Mouse (Mus musculus) embryonic facial prominence, embryonic 15.5 days (tissue): ENCODE results near the gene Amdhd2. TPM values are rescaled to one million over a fixed set of nuclear protein-coding genes. Genes with fewer than 3 reads are reported as not detected.

Experiments
- ATAC-seq: fragments of 200-750 bp; cut with Nextera tagmentation; 2 replicates; pipeline ENCODE4 v1.8.0; 2017; ENCODE audit warnings: low read depth, moderate TSS enrichment; ENCODE audit not compliant: insufficient number of reproducible peaks, low FRiP score, low TSS enrichment
- H3K27ac ChIP-seq: fragments of 300-500 bp; sonication (generic); replicated peaks from 2 replicates; pipeline ENCODE4 v1.5.1; 2015; ENCODE audit warnings: mild to moderate bottlenecking, inconsistent platforms
- H3K27me3 ChIP-seq: fragments of 300-500 bp; sonication (generic); 2 replicates; pipeline ENCODE4 v1.6.1; 2015; ENCODE audit warnings: inconsistent platforms
- H3K36me3 ChIP-seq: fragments of 300-500 bp; sonication (generic); 2 replicates; pipeline ENCODE4 v1.6.1; 2015; ENCODE audit warnings: mild to moderate bottlenecking, inconsistent platforms
- H3K4me1 ChIP-seq: fragments of 300-500 bp; sonication (generic); 2 replicates; pipeline ENCODE4 v1.6.1; 2015; ENCODE audit warnings: inconsistent platforms
- H3K4me2 ChIP-seq: fragments of 300-500 bp; sonication (generic); replicated peaks from 2 replicates; pipeline ENCODE4 v1.6.1; 2015; ENCODE audit warnings: mild to moderate bottlenecking, inconsistent platforms
- H3K4me3 ChIP-seq: fragments of 300-500 bp; sonication (generic); replicated peaks from 2 replicates; pipeline ENCODE4 v1.5.1; 2015; ENCODE audit warnings: mild to moderate bottlenecking, inconsistent platforms
- H3K9ac ChIP-seq: fragments of 300-500 bp; sonication (generic); 2 replicates; pipeline ENCODE4 v1.6.1; 2015; ENCODE audit warnings: inconsistent platforms
- H3K9me3 ChIP-seq: fragments of 300-500 bp; sonication (generic); replicated peaks from 2 replicates; pipeline ENCODE4 v1.6.1; 2016; ENCODE audit warnings: inconsistent platforms
- WGBS: fragments of 180-500 bp; shearing (Covaris S2); methylation state at CpG from one replicate; pipeline ENCODE4 v1.1.7; 2015; 5-methylcytosine and 5-hydroxymethylcytosine counted together
- polyA plus RNA-seq: library from polyadenylated mRNA; unstranded; fragments of >200 nt; fragmentation: Nextera tagmentation; extraction: Ambion mirVana; gene quantifications from 2 replicates; pipeline ENCODE4 v1.2.1, GENCODE M21; 2015

Amdhd2 gene
- polyA plus RNA-seq, 1 experiment from 2014 or later, result 37.5 TPM

DNA sequence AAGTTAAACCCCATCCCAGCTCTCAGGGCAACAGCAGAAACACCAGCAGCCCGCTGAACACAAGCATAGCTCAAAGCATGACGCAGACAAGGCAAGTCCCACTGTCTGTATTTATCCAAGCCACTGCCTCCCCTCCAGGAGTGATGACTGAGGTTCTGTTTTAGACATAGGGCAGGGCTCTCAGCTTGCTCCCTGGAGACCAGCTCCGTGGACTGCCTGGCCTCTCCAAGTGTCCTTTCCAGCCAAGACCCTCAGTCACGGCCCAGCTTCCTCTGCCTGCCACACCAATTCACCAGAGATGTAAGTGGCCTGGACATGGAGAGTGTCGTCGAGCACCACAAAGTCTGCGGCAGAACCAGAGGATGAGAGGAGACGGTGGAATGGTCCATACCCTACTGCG lies 7.8 kb downstream of the Amdhd2 start:
- no peak for ATAC-seq
- no peak overlapping the region for H3K4me2 ChIP-seq
- H3K27ac ChIP-seq, result no peak overlapping the region
- WGBS, result 92% methylated on average over 9 of the region's 9 CpGs
- peaks cover 13% of the 10 kb centered on the region for H3K36me3 ChIP-seq
- H3K4me1 ChIP-seq, result peaks cover 13% of the 10 kb centered on the region
- no peak overlapping the region for H3K9ac ChIP-seq
- H3K4me3 ChIP-seq, result no peak overlapping the region
- H3K9me3 ChIP-seq, result no peaks in the 10 kb centered on the region
- no peaks in the 10 kb centered on the region for H3K27me3 ChIP-seq

DNA sequence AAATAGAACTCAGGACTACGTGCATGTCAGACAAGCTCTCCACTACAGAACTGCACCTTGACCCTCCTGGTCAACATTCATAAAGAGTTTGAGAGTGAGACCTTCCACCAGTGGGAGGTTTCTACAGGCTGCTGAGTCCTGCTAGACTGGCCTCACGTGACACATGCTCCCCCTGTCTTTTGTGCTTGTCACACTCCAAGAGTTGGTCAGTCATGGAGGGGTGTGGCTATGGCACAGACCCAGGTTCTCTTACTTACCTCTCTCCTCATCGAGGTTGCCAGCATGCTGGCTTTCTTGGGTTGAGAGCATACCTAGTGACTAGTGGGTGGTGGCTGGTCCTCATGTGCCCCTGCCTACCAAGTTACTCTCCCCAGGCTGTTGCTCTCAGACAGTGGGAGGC lies 9.1 kb downstream of the Amdhd2 start:
- Histone ChIP-seq H3K4me1 (peaks cover 13% of the 10 kb centered on the region), H3K9ac (no peak overlapping the region), H3K4me3 (no peak overlapping the region), H3K9me3 (no peaks in the 10 kb centered on the region), H3K27me3 (no peaks in the 10 kb centered on the region), H3K36me3 (peaks cover 13% of the 10 kb centered on the region), H3K27ac (no peak overlapping the region), H3K4me2 (no peak overlapping the region)
- ATAC-seq, result no peak
- 63% methylated on average over 3 of the region's 3 CpGs for WGBS

DNA sequence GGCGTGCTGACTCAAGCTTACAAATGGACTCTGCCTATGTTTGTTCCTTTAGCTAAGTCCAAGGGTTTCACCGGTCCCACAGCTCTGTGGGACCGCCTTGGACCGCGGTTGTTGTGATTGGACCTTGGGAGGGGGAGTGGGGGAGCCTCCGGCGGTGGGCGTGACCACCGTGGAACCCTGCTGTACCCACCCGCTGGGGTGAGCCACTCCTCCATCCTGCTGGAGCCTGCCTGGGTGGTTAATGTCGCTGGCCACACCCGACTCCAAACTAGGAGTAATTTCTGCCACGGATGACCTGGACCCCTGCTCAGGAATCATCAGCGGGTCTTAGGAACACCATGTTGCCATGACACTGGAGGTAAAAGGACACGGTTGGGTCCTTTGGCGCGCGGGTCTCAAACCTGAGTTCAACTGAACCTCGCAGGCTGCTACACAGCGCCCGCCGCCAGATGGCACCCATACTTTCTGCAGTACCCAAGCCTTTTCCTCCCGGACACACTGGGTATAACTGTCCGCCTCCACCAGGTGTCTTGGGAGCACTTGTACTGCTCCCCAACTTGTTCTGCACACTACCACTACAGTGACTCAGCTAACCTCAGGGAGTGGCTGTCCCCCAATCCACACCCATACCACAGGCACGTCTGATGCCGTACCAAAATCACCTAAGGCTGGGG lies 11.5 kb downstream of the Amdhd2 start:
- peak overlapping the region; percentile 65 for H3K27ac ChIP-seq
- peaks cover 1% of the 10 kb centered on the region for H3K36me3 ChIP-seq
- peaks cover 13% of the 10 kb centered on the region for H3K4me1 ChIP-seq
- H3K4me2 ChIP-seq, result peak overlapping the region; percentile 80
- H3K27me3 ChIP-seq, result no peaks in the 10 kb centered on the region
- ATAC-seq, result peak; percentile 86
- under 1% methylated on average over 26 of the region's 26 CpGs for WGBS
- 0 out of 2 replicates have a peak overlapping the region, but pooled peaks have one; percentile 31 for H3K9ac ChIP-seq
- no peaks in the 10 kb centered on the region for H3K9me3 ChIP-seq
- peak overlapping the region; percentile 47 for H3K4me3 ChIP-seq

DNA sequence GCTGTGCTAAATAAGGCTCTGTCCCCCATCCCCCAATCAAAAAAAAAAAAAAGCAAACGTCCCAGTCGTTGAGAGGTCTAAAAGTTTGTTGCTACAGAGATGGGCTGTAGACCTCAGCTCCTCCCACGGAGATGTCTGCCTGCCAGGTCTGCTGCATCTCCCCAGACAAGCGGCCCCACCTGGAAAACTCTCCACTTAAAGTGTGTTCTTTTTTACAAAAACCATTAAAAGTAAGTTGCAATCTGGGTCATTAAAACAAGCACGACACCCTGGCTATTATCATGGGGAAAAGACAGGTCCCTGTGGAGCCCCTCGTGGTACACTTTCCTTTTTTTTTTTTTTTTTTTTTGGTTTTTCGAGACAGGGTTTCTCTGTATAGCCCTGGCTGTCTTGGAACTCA lies 12.2 kb downstream of the Amdhd2 start:
- Histone ChIP-seq H3K36me3 (no peaks in the 10 kb centered on the region), H3K27ac (peak overlapping the region; percentile 65), H3K27me3 (no peaks in the 10 kb centered on the region), H3K4me2 (peak overlapping the region; percentile 80), H3K4me3 (peak overlapping the region; percentile 47), H3K4me1 (peaks cover 13% of the 10 kb centered on the region), H3K9ac (0 out of 2 replicates have a peak overlapping the region, but pooled peaks have one; percentile 31), H3K9me3 (no peaks in the 10 kb centered on the region)
- ATAC-seq, result no peak
- WGBS, result 8% methylated on average over 7 of the region's 7 CpGs

DNA sequence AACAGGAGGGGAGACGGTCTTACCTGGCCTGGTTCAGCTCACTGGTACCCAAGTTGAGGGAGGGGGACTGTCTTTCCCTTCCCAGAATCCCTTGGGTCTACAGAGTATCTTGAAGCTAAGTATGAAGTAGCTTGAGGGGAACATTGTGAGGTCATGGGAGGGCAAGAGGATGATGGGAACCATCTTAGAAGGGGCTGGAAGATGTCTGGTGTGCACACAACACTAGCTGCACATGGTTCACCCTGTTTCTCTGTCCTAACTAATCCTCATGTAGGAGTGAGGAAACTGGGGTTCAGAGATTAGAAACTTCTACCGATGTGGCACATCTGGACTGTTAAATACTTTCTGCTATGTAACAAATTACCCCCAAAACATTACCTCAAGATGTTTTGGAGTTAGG lies 12.7 kb downstream of the Amdhd2 start, which contains the start of gene Pdpk1:
Pdpk1 (minus strand) TSS at position 101 of the 400 bp plus-strand sequence.
- H3K4me1 ChIP-seq, result peaks cover 13% of the 10 kb centered on the region
- no peak for ATAC-seq
- H3K4me2 ChIP-seq, result peak within 1 kb of the TSS; percentile 80
- 68% methylated on average over 2 of the region's 2 CpGs for WGBS
- peak within 1 kb of the TSS; percentile 47 for H3K4me3 ChIP-seq
- no peaks in the 10 kb centered on the region for H3K9me3 ChIP-seq
- H3K27ac ChIP-seq, result peak within 1 kb of the TSS; percentile 65
- H3K27me3 ChIP-seq, result no peaks in the 10 kb centered on the region
- 0 out of 2 replicates have a peak within 1 kb of the TSS, but pooled peaks have one; percentile 31 for H3K9ac ChIP-seq
- H3K36me3 ChIP-seq, result no peaks in the 10 kb centered on the region

DNA sequence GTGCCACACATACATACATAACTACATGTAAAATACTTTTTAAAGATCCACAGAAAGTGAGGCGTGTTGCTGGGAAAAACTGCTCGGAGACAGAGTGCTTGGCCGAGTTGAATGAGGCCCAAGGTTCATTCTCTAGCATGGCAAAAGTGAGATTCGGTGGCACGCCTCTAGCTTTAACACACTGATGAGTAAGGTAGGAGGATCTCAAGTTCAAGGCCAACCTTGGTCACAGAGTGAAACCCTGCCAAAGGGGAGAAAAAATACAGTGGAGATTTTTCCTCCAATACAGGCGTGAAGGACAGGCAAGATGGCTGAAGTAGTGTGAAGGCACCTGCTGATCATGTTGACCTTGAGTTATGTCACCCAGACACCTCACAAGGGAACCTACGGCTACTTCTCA lies 14.1 kb downstream of the Amdhd2 start:
- Histone ChIP-seq H3K27me3 (no peaks in the 10 kb centered on the region), H3K4me3 (no peak overlapping the region), H3K27ac (no peak overlapping the region), H3K36me3 (no peaks in the 10 kb centered on the region), H3K4me1 (peaks cover 13% of the 10 kb centered on the region), H3K4me2 (no peak overlapping the region), H3K9ac (no peak overlapping the region), H3K9me3 (no peaks in the 10 kb centered on the region)
- no peak for ATAC-seq
- 88% methylated on average over 7 of the region's 7 CpGs for WGBS

DNA sequence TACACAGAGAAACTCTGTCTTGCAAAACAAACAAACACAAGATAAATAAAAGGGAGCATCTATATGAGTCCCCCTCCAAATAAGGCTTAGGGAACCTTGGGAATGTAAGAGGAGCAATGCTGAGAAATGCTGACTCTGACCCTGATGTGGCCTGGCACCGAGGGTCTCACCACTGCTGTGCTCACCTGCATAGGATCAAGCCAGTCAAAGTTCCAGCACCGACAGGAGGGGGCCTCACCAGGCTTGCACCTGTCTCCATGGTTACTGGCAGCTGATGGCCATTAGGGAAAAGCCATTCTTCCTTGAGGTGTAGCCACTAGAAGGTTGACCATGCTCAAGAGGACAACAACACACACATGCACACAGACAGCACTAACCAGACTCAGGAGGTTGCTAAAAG lies 20.7 kb downstream of the Amdhd2 start:
- H3K4me3 ChIP-seq, result no peak overlapping the region
- no peak for ATAC-seq

DNA sequence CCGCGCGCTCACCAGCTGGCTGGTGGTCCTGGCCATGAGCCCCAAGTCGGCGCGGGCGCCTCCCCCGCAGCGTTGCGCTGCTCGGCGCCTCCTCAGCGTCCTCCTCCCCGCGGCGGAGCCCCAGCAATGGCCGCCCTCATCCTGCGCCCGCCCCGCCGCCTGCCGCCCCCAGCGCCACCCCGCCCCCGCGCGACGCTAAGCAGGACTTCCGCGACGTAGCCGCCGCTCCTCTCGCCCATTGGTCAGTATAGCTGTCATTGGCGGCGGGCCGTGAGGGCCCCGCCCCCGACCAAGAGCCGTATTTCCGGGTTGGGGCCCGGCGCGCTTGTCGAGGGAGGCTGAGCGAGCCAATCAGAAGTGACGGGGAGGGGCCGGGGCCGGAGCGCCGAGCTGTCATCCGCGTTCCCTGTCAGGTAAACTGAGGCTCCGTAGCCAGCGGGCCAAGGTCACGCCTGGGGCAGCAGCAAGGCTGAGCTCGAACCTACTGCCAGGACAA lies 22.1 kb downstream of the Amdhd2 start:
- WGBS, result 1% methylated on average over 56 of the region's 57 CpGs
- H3K9ac ChIP-seq, result peak overlapping the region; percentile 86
- peak overlapping the region; percentile 93 for H3K27ac ChIP-seq
- no peaks in the 10 kb centered on the region for H3K27me3 ChIP-seq
- H3K4me2 ChIP-seq, result peak overlapping the region; percentile 77
- H3K9me3 ChIP-seq, result no peaks in the 10 kb centered on the region
- H3K4me1 ChIP-seq, result peaks cover 29% of the 10 kb centered on the region
- H3K4me3 ChIP-seq, result peak overlapping the region; percentile 97
- no peaks in the 10 kb centered on the region for H3K36me3 ChIP-seq
- ATAC-seq, result peak; percentile 96

More for the DNA sequence above, 20.7 kb downstream of the Amdhd2 start:
- Histone ChIP-seq H3K36me3 (no peaks in the 10 kb centered on the region), H3K27ac (no peak overlapping the region), H3K27me3 (no peaks in the 10 kb centered on the region), H3K9me3 (no peaks in the 10 kb centered on the region), H3K4me1 (peaks cover 21% of the 10 kb centered on the region), H3K4me2 (no peak overlapping the region), H3K9ac (no peak overlapping the region)
- WGBS, result 41% methylated on average over 2 of the region's 2 CpGs

DNA sequence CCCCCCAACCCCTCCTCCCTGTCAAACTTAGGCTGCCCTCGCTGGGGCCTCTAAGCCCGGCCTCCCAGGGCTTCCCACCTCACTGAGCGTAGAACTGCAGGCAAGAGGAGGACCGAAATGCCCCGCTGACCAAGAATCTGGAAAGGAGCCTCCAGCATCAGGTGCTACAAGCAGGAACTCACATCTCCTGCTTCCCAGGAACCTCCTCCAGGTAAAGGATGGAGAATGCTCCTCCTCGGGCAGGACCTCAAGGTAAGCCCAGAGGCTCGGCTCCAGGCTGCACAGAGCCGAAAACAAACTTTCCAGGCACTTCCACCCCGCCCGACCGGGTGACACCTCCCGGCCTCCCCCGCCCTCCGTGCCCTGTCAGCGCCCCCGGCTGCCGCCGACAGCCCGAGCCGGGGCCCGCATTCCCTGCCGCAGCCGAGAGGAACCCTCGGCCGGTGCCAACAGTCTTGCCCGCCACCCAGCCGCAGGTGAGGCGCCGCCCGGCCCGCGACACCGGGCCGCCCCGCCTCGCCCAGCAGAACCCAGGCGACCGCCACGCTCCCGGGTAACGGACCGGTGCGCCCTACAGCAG lies 22.6 kb downstream of the Amdhd2 start:
- ATAC-seq, result peak; percentile 37; the same call in 1 of the 2 replicates
- Histone ChIP-seq H3K9ac (peak overlapping the region; percentile 86), H3K9me3 (no peaks in the 10 kb centered on the region), H3K4me1 (peaks cover 29% of the 10 kb centered on the region), H3K4me3 (peak overlapping the region; percentile 97), H3K27me3 (no peaks in the 10 kb centered on the region), H3K36me3 (no peaks in the 10 kb centered on the region), H3K4me2 (peak overlapping the region; percentile 77), H3K27ac (peak overlapping the region; percentile 93)
- WGBS, result 0% methylated on average over 43 of the region's 43 CpGs

DNA sequence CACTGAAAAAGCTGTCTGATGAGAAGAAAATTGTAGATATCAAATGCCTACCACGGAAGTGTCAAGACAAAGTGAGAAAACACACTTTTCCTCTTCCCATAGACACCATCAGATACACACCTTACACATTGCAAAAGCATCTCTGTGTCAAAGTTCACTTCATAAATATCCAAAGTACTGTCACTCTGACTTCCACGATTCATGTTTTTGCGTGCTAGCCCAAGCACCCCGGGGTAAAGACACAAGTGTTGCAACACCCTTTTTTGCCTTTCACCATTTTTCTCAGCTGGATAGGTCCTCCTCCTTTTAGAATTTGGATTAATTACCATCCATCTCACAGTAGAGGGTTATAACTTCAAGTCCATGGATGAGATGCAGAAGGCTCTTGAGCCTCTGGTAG lies 23.6 kb downstream of the Amdhd2 start:
- Histone ChIP-seq H3K27ac (no peak overlapping the region; the same call in 1 of the 2 replicates), H3K4me1 (peaks cover 29% of the 10 kb centered on the region), H3K36me3 (no peaks in the 10 kb centered on the region), H3K9ac (no peak overlapping the region), H3K4me2 (peak overlapping the region; percentile 77), H3K27me3 (no peaks in the 10 kb centered on the region), H3K4me3 (peak overlapping the region; percentile 97; the same call in 1 of the 2 replicates), H3K9me3 (no peaks in the 10 kb centered on the region)
- 77% methylated on average over 4 of the region's 4 CpGs for WGBS
- no peak for ATAC-seq

DNA sequence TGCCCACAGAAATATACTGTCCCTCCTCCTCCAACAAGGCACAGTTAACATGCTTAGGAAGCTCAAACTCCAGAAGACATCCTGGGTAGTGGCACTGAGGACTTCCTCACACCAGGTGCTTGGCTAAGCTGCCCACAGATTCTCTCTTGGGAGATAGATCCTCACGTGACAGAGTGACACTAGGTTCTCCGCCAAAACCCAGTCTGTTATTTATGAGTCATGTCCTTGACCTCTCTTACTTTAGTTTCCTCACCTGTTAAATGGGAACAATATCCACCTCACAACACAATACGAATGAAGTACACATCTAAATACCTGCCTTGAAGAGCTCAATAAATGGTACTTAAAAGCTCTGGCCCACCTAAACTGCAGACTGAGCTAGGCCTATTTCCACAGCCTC lies 24.3 kb downstream of the Amdhd2 start:
- WGBS, result 88% methylated on average over 3 of the region's 3 CpGs
- no peak overlapping the region for H3K27ac ChIP-seq

More for the DNA sequence above, 24.3 kb downstream of the Amdhd2 start:
- no peaks in the 10 kb centered on the region for H3K27me3 ChIP-seq
- H3K4me2 ChIP-seq, result no peak overlapping the region
- no peak overlapping the region for H3K4me3 ChIP-seq
- no peak for ATAC-seq
- H3K36me3 ChIP-seq, result no peaks in the 10 kb centered on the region
- H3K4me1 ChIP-seq, result peaks cover 29% of the 10 kb centered on the region
- no peak overlapping the region for H3K9ac ChIP-seq
- H3K9me3 ChIP-seq, result no peaks in the 10 kb centered on the region
